Mouse (Mus musculus) hindbrain, embryonic 16.5 days (tissue): ENCODE data around the gene Ino80e. TPM values are rescaled to one million over a fixed set of nuclear protein-coding genes. Genes with fewer than 3 reads are reported as not detected.

Experiments
- ATAC-seq: fragments of 200-750 bp; cut with Nextera tagmentation; 2 replicates; pipeline ENCODE4 v1.8.0; 2017; ENCODE audit warnings: moderate TSS enrichment, moderate library complexity
- H3K27ac ChIP-seq: fragments of 300-500 bp; sonication (generic); 2 replicates; pipeline ENCODE4 v1.5.1; 2014; ENCODE audit warnings: low read depth, mild to moderate bottlenecking, control low read depth, low read length, moderate library complexity
- H3K27me3 ChIP-seq: fragments of 300-500 bp; sonication (generic); replicated peaks from 2 replicates; pipeline ENCODE4 v1.6.1; 2014; ENCODE audit warnings: low read length; ENCODE audit not compliant: control insufficient read depth, insufficient read depth
- H3K36me3 ChIP-seq: fragments of 300-500 bp; sonication (generic); 2 replicates; pipeline ENCODE4 v1.6.1; 2014; ENCODE audit warnings: mild to moderate bottlenecking, low read length, moderate library complexity, mixed read lengths; ENCODE audit not compliant: control insufficient read depth, insufficient read depth
- H3K4me1 ChIP-seq: fragments of 300-500 bp; sonication (generic); 2 replicates; pipeline ENCODE4 v1.6.1; 2014; ENCODE audit warnings: low read depth, low read length; ENCODE audit not compliant: control insufficient read depth, insufficient read depth
- H3K4me2 ChIP-seq: fragments of 300-500 bp; sonication (generic); 2 replicates; pipeline ENCODE4 v1.6.1; 2014; ENCODE audit warnings: mild to moderate bottlenecking, low read length, control low read depth, moderate library complexity
- H3K4me3 ChIP-seq: fragments of 300-500 bp; sonication (generic); 2 replicates; pipeline ENCODE4 v1.5.1; 2014; ENCODE audit warnings: mild to moderate bottlenecking, low read length, control low read depth, moderate library complexity
- H3K9ac ChIP-seq: fragments of 300-500 bp; sonication (generic); 2 replicates; pipeline ENCODE4 v1.6.1; 2014; ENCODE audit warnings: low read depth, mild to moderate bottlenecking, control low read depth, low read length, moderate library complexity
- H3K9me3 ChIP-seq: fragments of 300-500 bp; sonication (generic); 2 replicates; pipeline ENCODE4 v1.6.1; 2014; ENCODE audit warnings: mild to moderate bottlenecking, low read length, moderate library complexity; ENCODE audit not compliant: control insufficient read depth
- WGBS: fragments of 180-500 bp; shearing (Covaris S2); extraction: QIAGEN DNeasy Blood & Tissue Kit; methylation state at CpG from one replicate; pipeline ENCODE4 v1.1.7; 2014; 5-methylcytosine and 5-hydroxymethylcytosine counted together
- polyA plus RNA-seq: library from polyadenylated mRNA; unstranded; fragments of >200 nt; fragmentation: Nextera tagmentation; extraction: Ambion mirVana; gene quantifications from 2 replicates; pipeline ENCODE4 v1.2.1, GENCODE M21; 2015

The Ino80e gene
- polyA plus RNA-seq, 1 experiment from 2014 or later: 88.3 TPM

DNA sequence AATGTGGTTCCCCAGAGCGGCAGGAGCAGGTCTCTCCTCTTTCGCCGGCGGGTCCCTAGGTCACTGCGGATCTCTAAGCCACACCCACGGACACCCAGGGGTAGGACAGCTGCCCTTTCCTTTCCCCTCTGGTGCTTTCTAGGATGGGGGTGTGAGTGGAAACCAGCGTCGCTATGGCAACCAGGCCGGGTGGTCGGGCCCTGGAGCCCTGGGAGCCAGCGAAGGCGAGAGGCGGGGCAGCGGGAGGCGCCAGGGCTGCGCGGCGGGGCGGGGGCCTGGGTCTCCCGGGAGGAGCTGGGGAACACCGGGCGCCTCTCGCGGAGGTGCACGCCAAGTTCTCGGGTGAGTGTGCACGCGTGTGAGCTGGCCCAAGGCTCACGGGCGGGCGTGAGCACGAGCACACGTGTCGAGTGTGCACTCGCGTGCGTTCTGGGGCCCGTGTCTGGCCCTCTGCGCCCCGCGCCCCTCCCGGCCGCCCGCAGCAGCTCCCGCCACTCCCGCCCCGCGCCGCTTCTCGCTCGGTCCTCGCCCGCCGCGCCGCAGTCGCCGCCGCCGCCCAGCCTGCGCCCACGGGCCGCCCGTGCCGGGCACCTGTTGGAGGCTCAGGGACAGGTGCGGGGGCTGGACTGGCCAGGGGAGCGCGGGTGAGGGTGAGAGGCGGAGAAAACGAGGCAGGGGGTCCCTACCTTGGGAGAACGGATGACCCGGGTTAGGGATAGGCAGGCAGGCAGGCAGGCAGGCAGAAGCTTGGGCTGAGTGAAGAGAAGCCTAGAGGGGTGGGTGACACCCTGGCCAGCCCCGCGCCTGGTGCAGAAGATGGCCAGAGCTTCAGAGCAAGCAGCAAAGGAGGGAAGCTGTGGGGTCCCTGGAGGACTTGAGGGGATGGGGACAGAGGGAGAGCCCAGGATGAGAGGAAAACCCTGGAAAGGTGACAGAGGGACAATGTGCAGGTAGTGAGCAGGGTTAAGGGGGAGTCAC is 14.5 kb downstream of the Ino80e start:
- Histone ChIP-seq H3K4me2 (peak overlapping the region; percentile 99), H3K36me3 (peaks cover 6% of the 10 kb centered on the region; the same call in 1 of the 2 replicates), H3K9ac (peak overlapping the region; percentile 81), H3K9me3 (no peaks in the 10 kb centered on the region), H3K27ac (peak overlapping the region; percentile 54; the same call in 1 of the 2 replicates), H3K4me3 (peak overlapping the region; percentile 61), H3K27me3 (0 out of 2 replicates have a peak, but pooled peaks cover 2% of the 10 kb centered on the region), H3K4me1 (peaks cover 13% of the 10 kb centered on the region)
- under 1% methylated on average over 53 of the region's 74 CpGs for WGBS
- ATAC-seq: peak; percentile 55

GRCm38 (mm10) chr7:126847116-126847420 is 15.1 kb downstream of the Ino80e start, which contains the start of gene Doc2a:
Gene Doc2a, plus strand, starts transcription at chr7:126847416.
- Histone ChIP-seq H3K4me3 (peak within 1 kb of the TSS; percentile 61), H3K9me3 (no peaks in the 10 kb centered on the region), H3K27me3 (0 out of 2 replicates have a peak, but pooled peaks cover 2% of the 10 kb centered on the region), H3K9ac (peak within 1 kb of the TSS; percentile 81), H3K4me2 (peak within 1 kb of the TSS; percentile 99), H3K36me3 (0 out of 2 replicates have a peak, but pooled peaks cover 2% of the 10 kb centered on the region), H3K4me1 (peaks cover 13% of the 10 kb centered on the region), H3K27ac (peak within 1 kb of the TSS; percentile 54; the same call in 1 of the 2 replicates)
- ATAC-seq: no peak
- 18% methylated on average over 4 of the region's 4 CpGs for WGBS

- no peaks in the 10 kb centered on the region for H3K9me3 ChIP-seq
- no peaks in the 10 kb centered on the region for H3K36me3 ChIP-seq
- no peak for ATAC-seq
- no peak overlapping the region for H3K27ac ChIP-seq
- 0 out of 2 replicates have a peak, but pooled peaks cover 2% of the 10 kb centered on the region for H3K27me3 ChIP-seq
- H3K4me2 ChIP-seq: no peak overlapping the region
- no peak overlapping the region for H3K4me3 ChIP-seq
- H3K9ac ChIP-seq: no peak overlapping the region
- WGBS: 32% methylated on average over 2 of the region's 2 CpGs
- peaks cover 13% of the 10 kb centered on the region for H3K4me1 ChIP-seq
Measured at GRCm38 (mm10) chr7:126845516-126845915, 16.7 kb downstream of the Ino80e start.

- no peak for ATAC-seq
- Histone ChIP-seq H3K36me3 (no peaks in the 10 kb centered on the region), H3K4me3 (no peak overlapping the region), H3K27me3 (no peaks in the 10 kb centered on the region), H3K27ac (no peak overlapping the region), H3K4me1 (peaks cover 8% of the 10 kb centered on the region), H3K9ac (no peak overlapping the region), H3K4me2 (no peak overlapping the region), H3K9me3 (no peaks in the 10 kb centered on the region)
- 80% methylated on average over 9 of the region's 9 CpGs for WGBS
Measured at GRCm38 (mm10) chr7:126843276-126843675, 18.9 kb downstream of the Ino80e start.

DNA sequence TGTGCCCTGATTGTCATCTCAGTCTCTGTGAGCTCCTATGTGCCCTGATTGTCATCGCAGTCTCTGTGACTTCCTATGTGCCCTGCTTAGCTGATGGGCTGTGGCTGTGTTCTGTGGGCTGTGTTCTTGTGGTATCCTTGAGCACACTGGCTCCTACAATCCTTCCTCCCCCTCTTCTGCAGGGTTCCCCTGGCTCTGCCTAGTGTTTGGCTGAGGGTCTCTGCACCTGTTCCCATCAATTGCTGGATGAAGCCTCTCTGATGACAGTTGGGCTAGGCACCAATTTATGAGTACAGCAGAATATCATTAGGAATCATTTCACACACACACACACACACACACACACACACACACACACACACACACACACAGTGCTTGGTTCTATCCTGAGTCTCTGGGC is 28.9 kb downstream of the Ino80e start:
- H3K27ac ChIP-seq: no peak overlapping the region
- peaks cover 6% of the 10 kb centered on the region for H3K4me1 ChIP-seq
- ATAC-seq: no peak
- H3K9me3 ChIP-seq: no peaks in the 10 kb centered on the region
- H3K4me2 ChIP-seq: no peak overlapping the region
- H3K36me3 ChIP-seq: peaks cover 2% of the 10 kb centered on the region; the same call in 1 of the 2 replicates
- no peaks in the 10 kb centered on the region for H3K27me3 ChIP-seq
- WGBS: 90% methylated on average over 1 of the region's 1 CpGs
- H3K9ac ChIP-seq: no peak overlapping the region
- H3K4me3 ChIP-seq: no peak overlapping the region

DNA sequence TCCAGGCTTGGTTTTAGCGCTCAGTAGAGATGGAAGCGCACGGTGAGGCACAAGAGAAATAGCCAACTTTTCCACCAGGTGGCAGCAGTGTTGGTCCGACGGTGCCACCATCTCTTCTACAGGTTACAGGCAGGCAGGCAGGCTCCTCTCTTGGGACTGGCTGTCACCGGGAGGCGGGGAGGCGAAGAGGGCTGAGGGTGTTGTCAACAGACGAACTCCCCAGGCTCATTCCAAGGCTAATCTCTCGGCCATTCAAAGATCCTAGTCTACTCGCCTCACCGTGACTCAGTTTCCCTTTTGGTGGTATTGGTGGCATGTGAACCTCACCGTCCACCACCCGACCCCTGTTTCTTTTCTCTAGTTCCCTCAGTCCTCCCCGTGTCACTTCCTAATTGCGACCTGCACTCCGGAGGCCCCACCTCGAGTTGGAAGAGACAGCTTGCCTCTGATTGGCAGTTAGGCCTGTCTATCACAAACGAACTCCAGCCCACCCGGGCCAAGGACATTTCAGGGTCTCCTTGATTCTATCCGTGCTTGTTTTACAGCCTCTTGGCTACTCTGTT is 30.1 kb downstream of the Ino80e start:
- H3K9ac ChIP-seq: peak overlapping the region; percentile 41; the same call in 1 of the 2 replicates
- peak overlapping the region; percentile 63; the same call in 1 of the 2 replicates for H3K27ac ChIP-seq
- peak; percentile 78 for ATAC-seq
- peak overlapping the region; percentile 28 for H3K4me3 ChIP-seq
- peak overlapping the region; percentile 61 for H3K4me2 ChIP-seq
- no peaks in the 10 kb centered on the region for H3K27me3 ChIP-seq
- no peaks in the 10 kb centered on the region for H3K9me3 ChIP-seq
- WGBS: 1% methylated on average over 21 of the region's 21 CpGs
- peaks cover 6% of the 10 kb centered on the region for H3K4me1 ChIP-seq
- H3K36me3 ChIP-seq: peaks cover 2% of the 10 kb centered on the region; the same call in 1 of the 2 replicates

DNA sequence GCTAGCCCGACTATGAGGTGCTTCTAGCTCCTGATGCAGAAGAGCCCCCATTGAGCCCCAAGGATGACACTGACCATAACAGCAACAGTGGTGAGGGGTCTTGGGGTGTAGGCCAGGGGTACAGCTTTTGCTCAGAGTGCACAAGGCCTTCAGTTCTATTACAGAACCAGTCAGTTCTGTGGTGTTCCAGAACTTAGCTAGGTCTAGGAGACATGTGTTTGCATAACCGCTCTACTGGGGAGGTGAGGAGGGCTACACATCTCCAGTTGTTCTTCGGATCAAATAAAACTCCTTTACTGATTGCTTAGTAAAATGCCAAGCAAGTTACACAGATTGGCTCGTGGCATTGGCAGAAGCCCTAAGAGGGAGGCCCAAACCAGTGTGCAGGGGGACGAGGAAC is 30.6 kb downstream of the Ino80e start, which contains the start of gene 4930451I11Rik:
Gene 4930451I11Rik (minus strand): TSS at position 101 of the 400 bp plus-strand sequence.
- 56% methylated on average over 5 of the region's 5 CpGs for WGBS
- peak; percentile 3; the same call in 1 of the 2 replicates for ATAC-seq
- H3K4me1 ChIP-seq: peaks cover 6% of the 10 kb centered on the region
- no peaks in the 10 kb centered on the region for H3K9me3 ChIP-seq
- peaks cover 2% of the 10 kb centered on the region; the same call in 1 of the 2 replicates for H3K36me3 ChIP-seq
- peak within 1 kb of the TSS; percentile 41 for H3K9ac ChIP-seq
- peak within 1 kb of the TSS; percentile 63; the same call in 1 of the 2 replicates for H3K27ac ChIP-seq
- peak within 1 kb of the TSS; percentile 28 for H3K4me3 ChIP-seq
- no peaks in the 10 kb centered on the region for H3K27me3 ChIP-seq
- H3K4me2 ChIP-seq: peak within 1 kb of the TSS; percentile 61

DNA sequence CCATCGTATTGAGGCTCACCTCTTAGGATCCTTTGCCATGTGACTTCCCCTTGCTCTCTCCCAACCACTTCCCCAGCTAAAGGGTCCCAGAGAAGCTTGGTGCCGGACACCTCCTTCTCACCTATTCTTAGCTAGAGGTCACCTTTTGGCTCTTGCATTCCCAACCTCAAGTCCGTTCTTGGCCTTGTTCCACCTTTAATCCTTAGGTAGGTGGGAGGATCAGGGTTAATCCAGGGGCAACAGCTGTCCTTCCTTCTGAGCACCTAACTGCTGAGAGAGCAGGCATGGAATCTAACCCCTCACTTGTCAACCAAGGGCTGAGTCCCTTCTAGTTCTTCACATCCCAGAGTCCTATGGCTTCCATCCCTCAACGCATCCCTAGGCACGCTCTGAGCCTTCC is 36.2 kb downstream of the Ino80e start:
- no peak overlapping the region for H3K4me2 ChIP-seq
- H3K4me1 ChIP-seq: peaks cover 26% of the 10 kb centered on the region
- no peaks in the 10 kb centered on the region for H3K9me3 ChIP-seq
- H3K36me3 ChIP-seq: peaks cover 2% of the 10 kb centered on the region; the same call in 1 of the 2 replicates
- 85% methylated on average over 5 of the region's 5 CpGs for WGBS
- H3K9ac ChIP-seq: no peak overlapping the region
- H3K4me3 ChIP-seq: no peak overlapping the region
- H3K27ac ChIP-seq: no peak overlapping the region
- ATAC-seq: no peak
- H3K27me3 ChIP-seq: no peaks in the 10 kb centered on the region

DNA sequence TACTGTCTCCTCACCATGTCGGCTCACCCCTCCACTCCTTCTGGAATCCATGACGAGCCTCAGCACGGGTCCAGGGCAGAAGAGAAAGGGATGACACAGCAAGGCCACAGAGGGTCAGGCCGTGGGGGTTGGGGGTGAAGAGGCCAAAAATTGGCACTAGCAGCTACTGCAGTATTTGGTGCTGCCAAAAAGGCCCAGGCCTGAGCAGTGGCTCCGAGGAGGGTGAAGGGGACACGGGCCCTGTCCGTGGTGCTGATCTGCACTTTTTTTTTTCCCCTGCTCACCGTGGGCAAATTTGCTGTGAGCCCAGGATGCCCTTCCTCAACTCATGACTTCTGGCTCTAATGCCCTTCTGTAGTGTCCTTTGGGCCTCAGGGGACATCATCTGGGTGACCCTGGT is 36.8 kb downstream of the Ino80e start:
- no peak overlapping the region; the same call in 1 of the 2 replicates for H3K9ac ChIP-seq
- WGBS: 17% methylated on average over 8 of the region's 8 CpGs
- H3K36me3 ChIP-seq: peaks cover 2% of the 10 kb centered on the region; the same call in 1 of the 2 replicates
- no peak overlapping the region for H3K27ac ChIP-seq
- H3K4me2 ChIP-seq: peak overlapping the region; percentile 73; the same call in 1 of the 2 replicates
- H3K4me1 ChIP-seq: peaks cover 26% of the 10 kb centered on the region
- no peak for ATAC-seq
- no peaks in the 10 kb centered on the region for H3K9me3 ChIP-seq
- no peaks in the 10 kb centered on the region for H3K27me3 ChIP-seq
- no peak overlapping the region for H3K4me3 ChIP-seq
